In the genomic region with DNA sequence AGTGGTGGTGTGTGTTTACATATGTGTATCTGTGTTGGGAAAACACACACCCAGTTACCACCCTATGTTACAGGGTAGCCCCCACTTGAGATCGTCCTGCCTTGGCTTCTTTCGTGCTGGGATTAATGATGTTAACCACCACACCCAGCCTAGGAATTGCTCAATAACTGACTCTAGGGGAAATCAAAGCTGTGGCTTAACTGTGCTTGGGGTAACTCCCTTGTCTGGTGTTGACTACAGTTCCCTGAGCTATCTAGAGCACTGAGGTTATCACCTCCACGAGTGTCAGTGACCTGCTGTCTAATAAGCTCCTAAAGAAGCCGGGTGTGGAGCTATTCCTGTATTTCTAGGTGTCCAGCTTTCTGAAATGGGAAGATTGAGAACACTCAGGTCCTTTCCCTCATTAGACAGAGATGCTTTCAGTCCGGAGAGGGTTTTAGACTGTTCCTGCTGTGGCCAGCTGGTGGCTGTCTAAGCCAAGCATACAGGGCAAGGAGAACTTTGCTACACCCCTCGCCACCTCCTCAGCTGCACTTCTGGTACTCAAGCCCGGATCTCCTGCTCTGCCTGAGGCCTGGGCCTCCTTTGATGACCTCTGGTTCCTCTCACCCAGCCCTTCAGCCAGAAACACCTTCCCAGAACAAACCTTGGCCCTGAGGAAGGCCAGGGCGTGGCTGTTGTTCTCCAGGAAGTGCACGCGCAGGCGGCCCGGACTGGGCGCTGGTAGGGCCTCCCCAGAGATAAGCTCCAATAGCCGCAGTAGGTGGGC, we compare ENCODE assay signal across 7 mouse cellular contexts. TPM values are rescaled to one million over a fixed set of nuclear protein-coding genes. Genes with fewer than 3 reads are reported as not detected.
DNase-seq lines count a peak whose midpoint lies in the region; ATAC-seq and TF ChIP-seq lines count a peak whose summit lies in the region.

No protein-coding gene starts in this region.

- no peak overlapping the region for H3K27ac ChIP-seq in midbrain, embryonic 14.5 days (replicated peaks; ENCODE audit: low read depth, low read length)
- no peak overlapping the region for H3K27ac ChIP-seq in midbrain, embryonic 15.5 days
- H3K27ac ChIP-seq in heart, postnatal 0 days (ENCODE audit: low read depth), result 0 out of 2 replicates have a peak overlapping the region, but pooled peaks have one; percentile 2
- no peak overlapping the region for H3K27ac ChIP-seq in lung, postnatal 0 days (ENCODE audit: low read length)

- H3K9ac ChIP-seq in midbrain, embryonic 14.5 days (replicated peaks; ENCODE audit: low read length), result no peak overlapping the region
- H3K9ac ChIP-seq in midbrain, embryonic 15.5 days, result no peak overlapping the region
- no peak overlapping the region for H3K9ac ChIP-seq in heart, postnatal 0 days (replicated peaks; ENCODE audit: low read depth, low read length)
- H3K9ac ChIP-seq in lung, postnatal 0 days (replicated peaks; ENCODE audit: low read depth), result no peak overlapping the region

- H3K4me1 ChIP-seq in midbrain, embryonic 14.5 days (ENCODE audit: control insufficient read depth, insufficient read depth, low read length), result no peaks in the 10 kb centered on the region
- no peaks in the 10 kb centered on the region for H3K4me1 ChIP-seq in midbrain, embryonic 15.5 days
- H3K4me1 ChIP-seq in heart, postnatal 0 days (ENCODE audit: control insufficient read depth, insufficient read depth), result no peaks in the 10 kb centered on the region
- H3K4me1 ChIP-seq in lung, postnatal 0 days (ENCODE audit: insufficient read depth, low read depth, low read length), result peaks cover 4% of the 10 kb centered on the region; the same call in 1 of the 2 replicates

- no peak overlapping the region for H3K4me2 ChIP-seq in midbrain, embryonic 14.5 days (ENCODE audit: low read length)
- H3K4me2 ChIP-seq in midbrain, embryonic 15.5 days, result no peak overlapping the region
- H3K4me2 ChIP-seq in heart, postnatal 0 days (ENCODE audit: low read depth, low read length), result no peak overlapping the region
- H3K4me2 ChIP-seq in lung, postnatal 0 days (replicated peaks; ENCODE audit: low read depth, low read length), result no peak overlapping the region

- TF ChIP-seq CTCF in heart, postnatal 0 days (IDR thresholded peaks at IDR 0.05; ENCODE audit: low read depth), result peak; percentile 73
- TF ChIP-seq CTCF in lung, postnatal 0 days (IDR thresholded peaks at IDR 0.05), result peak; percentile 84

- no peaks in the 10 kb centered on the region for H3K36me3 ChIP-seq in midbrain, embryonic 14.5 days (ENCODE audit: control insufficient read depth, insufficient read depth, low read length)
- no peaks in the 10 kb centered on the region for H3K36me3 ChIP-seq in midbrain, embryonic 15.5 days (replicated peaks)
- peaks cover 15% of the 10 kb centered on the region for H3K36me3 ChIP-seq in heart, postnatal 0 days (replicated peaks; ENCODE audit: control insufficient read depth, insufficient read depth, low read length)
- H3K36me3 ChIP-seq in lung, postnatal 0 days (ENCODE audit: insufficient read depth, low read length), result peaks cover 3% of the 10 kb centered on the region; the same call in 1 of the 2 replicates

- no peak for ATAC-seq in midbrain, embryonic 14.5 days (ENCODE audit: low FRiP score, low TSS enrichment)
- ATAC-seq in midbrain, embryonic 15.5 days (replicated peaks), result no peak
- ATAC-seq in heart, postnatal 0 days (ENCODE audit: insufficient read depth, low read depth), result peak; percentile 79
- peak; percentile 89 for ATAC-seq in lung, postnatal 0 days
- ATAC-seq in inflammation-experienced regulatory T-cells, adult 6 months, result no peak

- no peak for TF ChIP-seq EP300 in heart, postnatal 0 days (IDR thresholded peaks at IDR 0.05; ENCODE audit: low read depth)
- no peak for TF ChIP-seq EP300 in lung, postnatal 0 days (IDR thresholded peaks at IDR 0.05)

- H3K27me3 ChIP-seq in midbrain, embryonic 14.5 days (ENCODE audit: control insufficient read depth, insufficient read depth, low read length), result no peaks in the 10 kb centered on the region
- H3K27me3 ChIP-seq in midbrain, embryonic 15.5 days (replicated peaks), result no peaks in the 10 kb centered on the region
- no peaks in the 10 kb centered on the region for H3K27me3 ChIP-seq in heart, postnatal 0 days (ENCODE audit: control insufficient read depth, insufficient read depth, low read length)
- H3K27me3 ChIP-seq in lung, postnatal 0 days (replicated peaks; ENCODE audit: insufficient read depth, low read length), result no peaks in the 10 kb centered on the region

- peak; percentile 24 for DNase-seq in midbrain, embryonic 14.5 days
- peak; percentile 57 for DNase-seq in adrenal gland, postnatal 14 days
- peak; percentile 58 for DNase-seq in heart, postnatal 0 days (ENCODE audit: low spot score)
- peak; percentile 81 for DNase-seq in lung, postnatal 0 days (ENCODE audit: low spot score)
- no peak for DNase-seq in thymus, postnatal 10 days (ENCODE audit: low spot score in 2 of 2)

- no peaks in the 10 kb centered on the region for H3K9me3 ChIP-seq in midbrain, embryonic 14.5 days (ENCODE audit: control insufficient read depth, low read length)
- H3K9me3 ChIP-seq in midbrain, embryonic 15.5 days, result no peaks in the 10 kb centered on the region
- H3K9me3 ChIP-seq in heart, postnatal 0 days (replicated peaks; ENCODE audit: control insufficient read depth, low read length), result no peaks in the 10 kb centered on the region
- H3K9me3 ChIP-seq in lung, postnatal 0 days (ENCODE audit: low read length), result no peaks in the 10 kb centered on the region

- H3K4me3 ChIP-seq in midbrain, embryonic 14.5 days (replicated peaks; ENCODE audit: low read depth, low read length), result no peak overlapping the region
- no peak overlapping the region for H3K4me3 ChIP-seq in midbrain, embryonic 15.5 days
- H3K4me3 ChIP-seq in heart, postnatal 0 days (ENCODE audit: low read depth, low read length), result no peak overlapping the region
- H3K4me3 ChIP-seq in lung, postnatal 0 days (ENCODE audit: low read depth, low read length), result no peak overlapping the region

- WGBS in midbrain, embryonic 14.5 days, result 80% methylated on average over 14 of the region's 14 CpGs
- WGBS in midbrain, embryonic 15.5 days, result 76% methylated on average over 14 of the region's 14 CpGs
- 38% methylated on average over 14 of the region's 14 CpGs for WGBS in heart, postnatal 0 days
- WGBS in lung, postnatal 0 days, result 41% methylated on average over 14 of the region's 14 CpGs

RNA-seq across cellular contexts. Expression of a gene that starts 51.6 kb away (rescaled TPM):
- polyA plus RNA-seq in midbrain, embryonic 14.5 days (2014; fragmentation: Nextera tagmentation; extraction: Ambion mirVana), result 2.6 and 4.0 TPM in 2 replicates
- polyA plus RNA-seq in midbrain, embryonic 15.5 days (2015; fragmentation: Nextera tagmentation; extraction: Ambion mirVana), result 3.9 and 4.6 TPM in 2 replicates
- 2.9 and 4.8 TPM in 2 replicates for total RNA-seq in adrenal gland, postnatal 14 days (2021)
- total RNA-seq in heart, postnatal 0 days (2014; rRNA removed; ENCODE audit: low replicate concordance), result 8.0 TPM in 1 of 2 replicates, not detected in the other
- polyA plus RNA-seq in heart, postnatal 0 days (2015; fragmentation: Nextera tagmentation; extraction: Ambion mirVana), result 0.20 and 0.37 TPM in 2 replicates
- polyA plus RNA-seq in lung, postnatal 0 days (2015; fragmentation: Nextera tagmentation; extraction: Ambion mirVana), result 0.18 and 0.92 TPM in 2 replicates
- polyA plus RNA-seq in inflammation-experienced regulatory T-cells, adult 6 months (2017; shearing (Covaris generic)), result 1 to 10 TPM in 2 of 3 experiments, under 1 TPM in 1; 0.60 to 3.4 (median 2.5) TPM

RNA-seq across cellular contexts. Expression of a gene that starts 57.5 kb away (rescaled TPM):
- 4.0 and 5.2 TPM in 2 replicates for polyA plus RNA-seq in midbrain, embryonic 14.5 days (2014; fragmentation: Nextera tagmentation; extraction: Ambion mirVana)
- polyA plus RNA-seq in midbrain, embryonic 15.5 days (2015; fragmentation: Nextera tagmentation; extraction: Ambion mirVana), result 6.0 and 7.2 TPM in 2 replicates
- total RNA-seq in adrenal gland, postnatal 14 days (2021), result 0.85 and 1.2 TPM in 2 replicates
- 0.12 and 18.7 TPM in 2 replicates for total RNA-seq in heart, postnatal 0 days (2014; rRNA removed; ENCODE audit: low replicate concordance)
- polyA plus RNA-seq in heart, postnatal 0 days (2015; fragmentation: Nextera tagmentation; extraction: Ambion mirVana), result 0.74 and 1.4 TPM in 2 replicates
- 0.69 and 0.70 TPM in 2 replicates for polyA plus RNA-seq in lung, postnatal 0 days (2015; fragmentation: Nextera tagmentation; extraction: Ambion mirVana)
- 1 to 10 TPM in 2 of 3 experiments, under 1 TPM in 1; 0.95 to 2.8 (median 1.4) TPM for polyA plus RNA-seq in inflammation-experienced regulatory T-cells, adult 6 months (2017; shearing (Covaris generic))

RNA-seq across cellular contexts. Expression of a gene that starts 57.5 kb away (rescaled TPM):
- 16.7 and 18.7 TPM in 2 replicates for polyA plus RNA-seq in midbrain, embryonic 14.5 days (2014; fragmentation: Nextera tagmentation; extraction: Ambion mirVana)
- polyA plus RNA-seq in midbrain, embryonic 15.5 days (2015; fragmentation: Nextera tagmentation; extraction: Ambion mirVana), result 21.9 and 22.6 TPM in 2 replicates
- total RNA-seq in adrenal gland, postnatal 14 days (2021), result 8.3 and 12.1 TPM in 2 replicates
- total RNA-seq in heart, postnatal 0 days (2014; rRNA removed; ENCODE audit: low replicate concordance), result 8.5 and 14.1 TPM in 2 replicates
- polyA plus RNA-seq in heart, postnatal 0 days (2015; fragmentation: Nextera tagmentation; extraction: Ambion mirVana), result 18.0 and 20.3 TPM in 2 replicates
- 18.1 and 22.6 TPM in 2 replicates for polyA plus RNA-seq in lung, postnatal 0 days (2015; fragmentation: Nextera tagmentation; extraction: Ambion mirVana)
- 10 to 100 TPM; 17.0 to 24.3 (median 22.5) TPM for polyA plus RNA-seq in inflammation-experienced regulatory T-cells, adult 6 months (2017; shearing (Covaris generic))

Comparison
In these comparisons a context has a peak if more than half of its experiments do, and no peak if none do; other contexts are left out.
1. ATAC-seq: peak in heart, postnatal 0 days (single experiment) and lung, postnatal 0 days (single experiment); none in midbrain, embryonic 14.5 days (single experiment), midbrain, embryonic 15.5 days (single experiment) and inflammation-experienced regulatory T-cells, adult 6 months (single experiment).
2. DNase-seq: peak in midbrain, embryonic 14.5 days (single experiment), adrenal gland, postnatal 14 days (single experiment), heart, postnatal 0 days (single experiment) and lung, postnatal 0 days (single experiment); none in thymus, postnatal 10 days (0 of 2).